Mouse (Mus musculus) bone marrow, adult 2 months (tissue): ENCODE results near the gene Alkbh1. TPM values are rescaled to one million over a fixed set of nuclear protein-coding genes. Genes with fewer than 3 reads are reported as not detected.

ENCODE experiments used
- H3K27ac ChIP-seq: fragments of 200-500 bp; 2 replicates; pipeline ENCODE4 v1.5.1; 2012; ENCODE audit warnings: low read depth, mild to moderate bottlenecking, control low read depth, inconsistent platforms, low read length; ENCODE audit not compliant: control insufficient read depth, poor library complexity, insufficient read depth
- H3K4me1 ChIP-seq: fragments of 200-500 bp; 2 replicates; pipeline ENCODE4 v1.6.1; 2011; ENCODE audit warnings: low read length; ENCODE audit not compliant: control insufficient read depth, insufficient read depth
- H3K4me3 ChIP-seq: fragments of 200-500 bp; replicated peaks from 2 replicates; pipeline ENCODE3; 2011; ENCODE audit warnings: mild to moderate bottlenecking, low read depth, low read length, control low read depth; ENCODE audit not compliant: control insufficient read depth
- CTCF ChIP-seq: fragments of 200-500 bp; IDR thresholded peaks from 2 replicates; pipeline ENCODE4 v1.5.1; 2011; ENCODE audit warnings: low read length, control low read depth; ENCODE audit not compliant: control insufficient read depth, insufficient read depth
- POLR2A ChIP-seq: fragments of 200-500 bp; IDR thresholded peaks from 2 replicates; pipeline ENCODE4 v1.6.1; 2011; ENCODE audit warnings: low read depth, mild to moderate bottlenecking, control low read depth, low read length, borderline replicate concordance; ENCODE audit not compliant: control insufficient read depth
- WGBS: fragments of 180-500 bp; shearing (Covaris S2); methylation state at CpG from one replicate; pipeline ENCODE4 v1.1.7; 2018; 5-methylcytosine and 5-hydroxymethylcytosine counted together
- polyA plus RNA-seq: library from polyadenylated mRNA; stranded (reverse); fragments of >200 nt; gene quantifications from 2 replicates; pipeline ENCODE4 v1.2.4, GENCODE M21; 2011; ENCODE audit warnings: low replicate concordance; ENCODE audit not compliant: missing spikeins, insufficient read depth, insufficient read length

Gene Alkbh1
- polyA plus RNA-seq, 1 experiment = 19.8 TPM

DNA sequence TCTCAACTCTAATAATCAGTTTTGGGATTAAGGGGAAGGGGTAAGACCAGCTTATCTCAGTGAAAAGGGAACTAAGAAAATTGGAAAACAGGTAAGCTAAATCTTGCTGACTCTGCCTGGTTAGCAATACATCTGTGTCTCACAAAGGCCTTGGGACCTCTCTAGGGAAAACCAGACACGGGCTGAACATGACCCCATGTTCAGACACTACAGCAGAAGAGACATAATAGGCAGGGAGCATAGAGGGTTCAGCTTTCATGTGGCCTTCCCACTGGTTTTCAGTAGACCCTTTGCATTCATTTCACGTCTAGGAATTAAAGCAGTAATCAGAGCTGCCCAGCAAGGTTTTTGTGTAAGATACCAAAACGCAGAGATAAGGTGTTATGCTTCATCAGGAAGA, 19.3 kb downstream of the Alkbh1 start:
- Histone ChIP-seq H3K4me1 (peaks cover 1% of the 10 kb centered on the region; the same call in 1 of the 2 replicates), H3K27ac (no peak overlapping the region), H3K4me3 (no peak overlapping the region)
- TF ChIP-seq POLR2A (no peak), CTCF (no peak)
- 68% methylated on average over 3 of the region's 3 CpGs for WGBS

DNA sequence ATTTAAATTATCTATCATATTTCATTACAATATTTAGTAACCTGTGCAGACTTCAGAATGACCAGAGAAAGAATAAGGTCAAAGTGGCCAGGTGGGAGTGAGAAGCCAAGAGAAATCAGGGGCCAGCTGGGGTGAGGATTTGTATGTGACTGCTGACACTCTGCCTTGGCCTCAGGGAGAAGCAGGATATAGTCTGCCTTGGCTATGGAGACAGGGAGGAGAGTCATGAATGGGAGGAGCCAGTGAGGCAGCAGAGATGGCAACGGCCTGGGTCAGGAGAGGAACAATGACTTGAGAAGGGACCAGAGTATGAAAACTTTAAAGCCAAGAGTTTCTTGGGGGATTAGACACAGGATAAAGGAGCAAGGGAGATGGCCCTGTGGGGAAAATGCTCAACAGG, 20.1 kb downstream of the Alkbh1 start:
- Histone ChIP-seq H3K27ac (no peak overlapping the region), H3K4me1 (peaks cover 1% of the 10 kb centered on the region; the same call in 1 of the 2 replicates), H3K4me3 (no peak overlapping the region)
- 58% methylated on average over 1 of the region's 1 CpGs for WGBS
- no peak for TF ChIP-seq POLR2A
- no peak for TF ChIP-seq CTCF

DNA sequence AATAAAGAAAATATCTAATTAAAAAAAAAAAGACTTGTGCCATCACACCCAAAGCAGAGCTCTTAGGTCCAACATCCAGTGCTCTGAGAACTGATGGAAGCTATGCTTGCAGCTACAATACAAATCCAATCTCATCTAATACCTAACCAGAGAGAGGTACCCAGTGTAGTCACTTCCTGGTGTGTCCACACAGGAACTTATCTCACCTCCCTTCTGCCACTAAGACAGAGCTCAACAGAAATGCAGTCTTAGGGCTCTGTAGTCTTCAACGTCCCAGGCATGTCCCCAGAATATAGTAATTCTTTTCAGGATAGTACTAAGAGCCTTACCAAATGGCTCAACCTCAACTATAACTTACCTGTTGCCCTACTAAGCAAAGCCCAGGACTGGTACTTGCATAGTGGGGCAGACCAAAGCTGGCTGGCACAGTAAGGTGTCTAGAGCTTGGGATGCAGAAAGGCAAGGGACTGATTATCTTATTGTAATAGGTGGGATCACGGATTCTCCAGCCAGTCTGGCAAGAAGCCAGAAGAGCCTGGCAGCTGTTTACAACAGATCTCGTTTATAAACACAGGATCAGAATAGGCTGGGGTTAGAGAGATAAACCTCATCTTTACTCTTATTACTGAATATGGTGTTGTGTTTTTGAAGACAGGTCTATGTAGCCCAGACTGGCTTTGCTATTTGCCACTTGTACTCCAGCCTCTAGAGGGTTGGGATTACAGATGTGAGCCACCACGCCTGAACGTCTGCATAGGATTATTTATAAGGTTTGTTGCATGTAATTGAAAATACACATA, 21.9 kb downstream of the Alkbh1 start:
- Histone ChIP-seq H3K27ac (no peak overlapping the region), H3K4me3 (no peak overlapping the region), H3K4me1 (peaks cover 1% of the 10 kb centered on the region; the same call in 1 of the 2 replicates)
- no peak for TF ChIP-seq CTCF
- WGBS = 50% methylated on average over 5 of the region's 5 CpGs

DNA sequence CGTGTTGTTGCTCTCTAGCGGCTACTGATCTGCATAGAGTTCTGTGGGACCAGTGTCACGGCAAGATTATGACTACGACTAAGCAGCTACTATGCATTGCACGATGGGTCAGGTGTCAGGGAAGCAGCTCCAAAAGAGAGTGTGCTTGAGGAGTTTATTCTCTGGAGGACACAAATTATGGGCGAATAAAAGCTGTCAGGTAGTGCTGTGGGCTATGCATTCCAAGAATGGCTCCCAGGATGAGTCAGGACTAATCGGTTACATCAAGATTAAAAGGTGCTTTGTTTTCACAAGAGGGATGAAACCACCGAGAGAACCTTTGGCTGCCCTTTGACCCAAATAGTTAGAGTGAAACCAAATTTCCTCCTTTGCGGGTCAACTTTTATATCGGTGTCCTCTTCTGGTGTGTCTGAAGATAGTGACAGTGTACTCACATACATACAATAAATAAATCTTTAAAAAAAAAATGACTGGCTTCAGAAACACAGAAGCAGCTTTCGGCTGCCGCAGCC, 23.8 kb downstream of the Alkbh1 start:
- TF ChIP-seq CTCF (no peak), POLR2A (no peak)
- Histone ChIP-seq H3K4me1 (peaks cover 5% of the 10 kb centered on the region; the same call in 1 of the 2 replicates), H3K27ac (no peak overlapping the region), H3K4me3 (no peak overlapping the region)
- WGBS = 67% methylated on average over 12 of the region's 12 CpGs

DNA sequence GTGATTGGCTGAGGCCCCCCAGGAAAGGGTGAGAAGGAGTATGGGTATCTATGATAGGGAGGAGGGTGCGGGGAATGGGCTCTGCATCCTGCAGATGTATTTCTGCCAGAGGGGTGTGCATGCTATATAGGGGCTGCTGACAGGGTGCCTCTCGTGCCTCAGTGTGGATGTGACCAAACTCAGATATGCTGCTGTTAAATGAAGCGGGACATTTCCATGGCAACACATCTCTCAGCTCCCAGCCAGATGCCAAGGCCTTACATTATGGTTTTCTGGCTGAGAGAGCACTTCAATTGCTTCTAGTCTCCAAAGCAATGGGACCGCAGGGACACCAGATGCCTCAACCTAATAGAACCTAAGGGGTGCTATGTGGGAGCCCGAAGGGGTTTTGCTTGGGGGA, 24.9 kb downstream of the Alkbh1 start:
- Histone ChIP-seq H3K4me1 (peaks cover 5% of the 10 kb centered on the region; the same call in 1 of the 2 replicates), H3K27ac (no peak overlapping the region), H3K4me3 (no peak overlapping the region)
- TF ChIP-seq POLR2A (no peak), CTCF (no peak)
- WGBS = 79% methylated on average over 5 of the region's 5 CpGs

DNA sequence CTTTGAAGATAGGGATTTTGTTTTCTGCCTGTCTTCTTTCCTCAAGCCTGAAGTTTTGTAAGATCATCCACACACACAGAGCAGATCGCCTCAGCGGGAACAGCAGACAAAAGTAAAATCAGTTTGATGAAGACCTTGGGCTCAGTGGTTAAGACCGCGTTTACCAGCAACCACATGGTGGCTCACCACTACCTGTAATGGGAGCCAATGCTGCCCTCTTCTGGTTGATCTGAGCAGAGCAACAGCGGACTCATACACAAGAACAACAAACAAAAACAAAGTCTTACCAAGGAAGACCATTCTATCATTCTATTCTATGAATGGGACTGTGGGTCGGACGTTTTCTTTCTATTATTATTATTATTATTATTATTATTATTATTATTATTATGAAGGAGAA, 27.1 kb downstream of the Alkbh1 start:
- no peak overlapping the region for H3K27ac ChIP-seq
- peaks cover 4% of the 10 kb centered on the region; the same call in 1 of the 2 replicates for H3K4me1 ChIP-seq
- peak; percentile 88 for TF ChIP-seq CTCF
- TF ChIP-seq POLR2A = no peak
- 28% methylated on average over 7 of the region's 7 CpGs for WGBS
- H3K4me3 ChIP-seq = no peak overlapping the region

DNA sequence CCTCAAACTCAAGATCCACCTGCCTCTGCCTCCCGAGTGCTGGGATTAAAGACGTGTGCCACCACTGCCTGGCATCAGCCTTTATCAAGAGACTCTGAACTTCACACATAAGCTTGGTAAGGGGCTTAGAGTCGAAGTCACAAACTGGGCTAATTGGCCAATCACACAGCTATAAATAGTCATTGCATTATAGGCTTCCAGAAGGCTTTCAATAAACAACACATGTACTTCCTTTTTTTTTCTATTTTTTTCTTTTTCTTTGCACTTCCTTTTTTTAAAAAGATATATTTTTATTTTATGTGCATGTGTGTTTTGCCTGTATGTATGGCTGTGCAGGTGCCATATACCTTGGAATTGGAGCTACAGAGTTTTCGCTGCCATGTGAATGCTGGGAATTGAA, 28.5 kb downstream of the Alkbh1 start:
- 28% methylated on average over 4 of the region's 4 CpGs for WGBS
- TF ChIP-seq POLR2A (no peak), CTCF (no peak)
- Histone ChIP-seq H3K4me1 (peaks cover 4% of the 10 kb centered on the region; the same call in 1 of the 2 replicates), H3K27ac (no peak overlapping the region), H3K4me3 (no peak overlapping the region)

DNA sequence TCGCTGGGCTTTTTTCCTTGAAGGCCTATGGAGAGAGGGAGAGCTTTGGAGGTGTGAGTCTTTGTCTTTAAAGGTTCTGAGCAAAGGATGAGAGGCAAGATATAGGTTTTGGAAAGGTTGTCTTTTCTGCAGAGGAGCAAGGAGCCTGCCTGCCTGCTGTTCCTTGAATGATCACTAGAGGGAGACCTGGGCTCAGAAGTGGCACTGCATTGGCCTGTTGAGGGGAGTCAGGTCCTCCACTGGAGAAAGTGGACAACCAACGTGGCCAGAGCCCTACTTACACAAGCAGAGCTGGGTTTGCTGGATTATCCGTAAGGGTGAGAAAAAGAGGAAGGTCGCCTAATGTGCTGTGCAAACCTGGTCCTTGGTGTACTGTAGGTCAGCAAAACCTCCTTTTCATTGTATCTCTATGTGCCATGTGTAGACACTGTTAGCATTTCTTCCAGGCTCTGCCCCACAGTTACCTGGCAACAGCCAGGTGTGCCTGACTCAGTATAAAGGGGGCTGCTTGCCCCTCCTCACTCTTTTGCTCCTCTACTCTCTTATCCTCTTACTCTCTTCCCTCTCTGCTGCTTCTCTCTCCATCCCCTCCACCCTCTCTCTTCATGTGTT, 30.5 kb downstream of the Alkbh1 start:
- Histone ChIP-seq H3K27ac (no peak overlapping the region), H3K4me3 (no peak overlapping the region), H3K4me1 (peaks cover 4% of the 10 kb centered on the region; the same call in 1 of the 2 replicates)
- TF ChIP-seq CTCF (peak; percentile 82), POLR2A (no peak)
- WGBS = 8% methylated on average over 4 of the region's 4 CpGs
